Mouse (Mus musculus) kidney, adult 2 months (tissue): ENCODE measurements around the gene Ctla2b.
"Not testable (repeated sequence)": the region's sequence is repeated elsewhere in the genome, so short reads cannot be mapped to it uniquely, and the experiment has no call there.

ENCODE experiments used
- CTCF ChIP-seq: fragments of 200-500 bp; conservative IDR thresholded peaks from 2 replicates; pipeline ENCODE4 v1.5.1; 2011; ENCODE audit warnings: low read depth, mild to moderate bottlenecking, control low read depth, low read length, moderate library complexity, mixed read lengths; ENCODE audit not compliant: insufficient read depth, insufficient read length
- POLR2A ChIP-seq: fragments of 200-500 bp; IDR thresholded peaks from one replicate; pipeline ENCODE4 v1.6.1; 2011; ENCODE audit warnings: low read depth, low read length, control low read depth

- not testable (repeated sequence) for TF ChIP-seq CTCF, POLR2A
Measured at GRCm38 (mm10) chr13:60896794-60897193, 453 bp downstream of the Ctla2b start, which contains the start of gene Gm49392.
